Mouse (Mus musculus) left cerebral cortex, adult 8-10 months (tissue): ENCODE measurements around the gene Arid1b. TPM values are rescaled to one million over a fixed set of nuclear protein-coding genes. Genes with fewer than 3 reads are reported as not detected.
A peak's percentile ranks its signal among the peaks of the same experiment; 100 is the strongest.

Source experiments
- DNase-seq, 2 experiments: peaks; one replicate each; pipeline ENCODE4 v3.0.0; 2022; ENCODE audit warnings: low spot score in 2 of 2
- total RNA-seq, 4 experiments: library from RNA; stranded (reverse); gene quantifications; 2 replicates each; pipeline ENCODE4 v1.2.4; 2022

Arid1b gene
- total RNA-seq, 4 experiments from 2014 or later = 70.1 to 83.9 (median 72.5) TPM

DNA sequence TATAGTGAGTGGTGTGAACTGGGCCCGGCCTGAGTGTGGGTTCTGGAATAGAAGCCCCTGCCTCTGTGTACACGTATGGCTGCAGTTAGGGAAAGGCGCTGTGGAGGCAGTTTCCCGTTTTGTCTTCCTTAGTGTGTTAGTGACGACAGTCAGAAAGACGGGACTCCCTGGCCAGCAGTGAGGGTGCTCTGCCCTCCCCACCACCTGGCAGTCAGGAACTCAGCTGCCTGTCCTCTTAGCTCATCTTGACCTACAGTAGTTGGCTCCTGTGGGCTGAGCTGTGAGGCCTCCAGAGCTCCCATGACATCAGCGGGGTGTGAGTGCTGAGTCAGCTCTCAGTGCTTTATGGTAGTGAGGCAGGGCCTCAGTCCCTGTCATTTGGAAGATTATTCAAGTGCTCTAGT, 156.5 kb downstream of the Arid1b start:
- DNase-seq = no peak

DNA sequence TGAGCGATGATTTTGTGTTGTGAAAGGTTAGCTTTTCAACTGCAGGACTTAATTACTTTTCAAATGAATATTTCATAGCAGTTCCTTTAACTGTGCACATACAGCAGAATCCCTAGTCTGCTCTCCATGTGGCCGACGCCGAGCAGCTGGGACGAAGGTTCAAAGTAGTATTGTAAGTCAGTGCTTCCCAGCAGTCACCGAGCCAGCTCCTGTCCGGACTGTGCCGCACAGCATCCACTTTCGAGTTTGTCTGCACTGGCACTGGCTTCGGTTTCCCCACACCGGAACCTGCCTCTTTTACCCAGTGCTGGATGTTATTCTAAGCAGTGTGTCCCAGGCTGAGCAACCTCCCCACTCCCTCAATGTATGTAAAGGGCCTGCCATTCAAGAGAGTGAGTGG, 157.7 kb downstream of the Arid1b start:
- no peak for DNase-seq

DNA sequence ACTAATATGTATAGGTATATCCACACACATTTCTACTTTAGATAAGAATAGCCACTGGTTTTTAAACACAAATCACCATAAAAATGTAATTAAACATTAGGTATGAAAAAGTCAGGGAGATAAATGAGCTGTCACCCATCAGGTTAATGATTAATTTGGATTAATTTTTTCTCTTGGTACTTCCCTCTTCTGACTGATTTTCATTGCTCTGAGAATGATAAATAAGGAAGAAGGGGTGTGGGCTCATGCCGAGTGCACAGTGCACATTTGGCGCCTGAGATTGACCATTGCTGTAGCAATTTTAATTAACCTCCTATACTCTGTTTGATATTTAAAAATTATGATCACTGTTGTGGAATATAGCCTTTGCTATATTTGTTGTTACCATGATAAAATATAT, 159.3 kb downstream of the Arid1b start:
- DNase-seq = no peak

DNA sequence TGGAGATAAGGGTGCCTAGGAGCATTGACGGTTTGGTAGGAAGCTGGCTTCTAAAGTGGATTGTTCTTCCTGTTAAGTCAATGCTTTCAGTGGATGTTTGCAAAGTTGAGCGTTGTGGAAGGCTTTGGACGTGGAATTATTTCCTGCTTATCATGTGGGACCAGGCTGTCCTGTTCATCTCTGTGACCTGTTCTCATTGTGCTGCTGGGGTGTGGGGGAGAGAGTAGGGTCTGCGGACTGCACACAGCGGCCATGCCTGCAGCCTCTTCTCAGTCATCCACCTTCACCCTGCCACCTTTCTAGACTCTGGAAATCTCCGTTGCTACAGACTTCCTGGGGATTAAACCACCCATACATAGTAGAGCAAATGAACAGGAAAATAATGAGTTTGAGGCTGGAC, 160.2 kb downstream of the Arid1b start:
- no peak for DNase-seq

DNA sequence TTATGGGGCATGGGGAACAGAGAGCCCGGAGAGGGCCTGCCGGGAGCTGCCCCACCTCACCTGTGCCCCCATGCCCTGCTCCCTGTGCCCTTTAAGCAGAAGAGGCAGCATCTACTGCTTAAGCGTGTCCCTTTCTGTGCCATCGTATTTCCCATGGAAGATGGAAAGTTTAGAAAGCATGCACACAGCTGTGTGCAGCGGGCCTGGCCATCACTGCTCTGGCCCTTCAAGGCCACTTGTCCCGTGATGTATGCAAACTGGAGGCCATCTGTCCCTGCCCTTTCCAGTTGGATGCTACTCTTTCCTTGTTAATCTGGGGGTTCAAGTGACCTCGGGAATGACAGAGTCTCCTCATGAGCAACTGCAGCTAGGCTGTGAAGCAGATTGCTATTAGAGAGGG, 163.5 kb downstream of the Arid1b start:
- no peak for DNase-seq

DNA sequence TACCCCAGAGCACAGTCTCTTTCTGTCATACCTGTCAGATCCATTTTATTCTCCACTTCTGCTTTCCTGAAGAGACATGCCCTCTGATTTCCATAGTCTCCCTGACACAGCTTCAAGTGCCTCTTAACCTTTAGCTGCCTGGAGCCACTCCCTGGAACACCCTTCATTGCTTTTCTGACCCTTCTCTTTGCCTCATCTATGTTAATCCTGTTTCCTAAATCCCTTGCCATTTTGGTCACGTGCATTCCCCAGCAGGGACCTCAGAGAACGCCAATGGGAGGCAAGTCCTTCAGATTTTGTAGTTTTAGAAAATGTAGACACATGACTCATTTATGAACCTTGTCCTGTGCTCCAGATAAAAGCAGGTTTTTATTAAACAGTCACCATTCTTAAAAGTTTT, 168.4 kb downstream of the Arid1b start:
- DNase-seq = no peak

DNA sequence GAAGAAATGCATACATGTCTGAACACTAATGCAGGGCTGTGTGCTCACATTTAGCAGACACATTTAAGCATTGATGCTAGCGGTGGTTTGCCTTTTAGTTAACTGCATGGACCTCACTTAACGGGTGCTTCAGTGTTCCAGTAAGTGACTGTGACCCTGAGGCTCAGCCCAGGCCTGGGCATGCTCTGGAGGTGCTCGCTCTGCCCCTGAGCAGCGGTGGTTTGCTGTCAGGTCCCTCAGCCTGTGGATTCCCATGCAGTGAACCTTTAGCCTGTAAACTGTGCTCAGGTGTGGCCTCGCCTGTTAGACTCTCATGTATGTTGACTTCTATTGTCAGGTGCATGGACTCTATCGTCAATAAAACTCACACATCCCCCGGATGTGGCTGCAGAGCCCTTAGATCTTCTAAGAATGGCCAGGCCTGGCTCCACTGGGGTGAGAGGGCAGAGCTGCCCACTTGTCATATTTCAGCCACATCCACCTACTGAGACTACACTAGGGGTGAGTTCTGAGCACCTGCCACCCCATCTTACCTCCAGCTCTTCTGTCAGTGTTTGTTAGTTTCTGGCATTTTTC, 169.2 kb downstream of the Arid1b start:
- DNase-seq = no peak

DNA sequence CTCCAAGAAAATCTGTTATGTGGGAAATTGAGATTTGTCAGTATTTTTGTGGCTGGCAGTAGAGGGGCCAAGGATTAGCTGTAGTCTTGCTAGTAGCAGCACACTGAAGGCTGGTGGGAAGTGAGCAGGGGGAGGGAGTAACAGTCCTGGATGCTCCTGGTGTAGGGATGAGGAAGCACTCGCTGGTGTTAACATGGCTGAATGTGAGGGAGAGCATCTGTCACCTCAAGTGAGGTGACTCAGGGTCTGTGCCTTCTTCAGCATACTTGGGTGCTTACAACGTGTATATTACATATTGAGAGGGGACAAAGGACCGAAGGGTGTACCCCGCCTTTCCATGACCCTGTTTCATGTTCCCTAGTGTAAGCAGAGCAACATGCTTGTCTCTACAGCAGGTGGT, 170.7 kb downstream of the Arid1b start:
- DNase-seq = no peak

DNA sequence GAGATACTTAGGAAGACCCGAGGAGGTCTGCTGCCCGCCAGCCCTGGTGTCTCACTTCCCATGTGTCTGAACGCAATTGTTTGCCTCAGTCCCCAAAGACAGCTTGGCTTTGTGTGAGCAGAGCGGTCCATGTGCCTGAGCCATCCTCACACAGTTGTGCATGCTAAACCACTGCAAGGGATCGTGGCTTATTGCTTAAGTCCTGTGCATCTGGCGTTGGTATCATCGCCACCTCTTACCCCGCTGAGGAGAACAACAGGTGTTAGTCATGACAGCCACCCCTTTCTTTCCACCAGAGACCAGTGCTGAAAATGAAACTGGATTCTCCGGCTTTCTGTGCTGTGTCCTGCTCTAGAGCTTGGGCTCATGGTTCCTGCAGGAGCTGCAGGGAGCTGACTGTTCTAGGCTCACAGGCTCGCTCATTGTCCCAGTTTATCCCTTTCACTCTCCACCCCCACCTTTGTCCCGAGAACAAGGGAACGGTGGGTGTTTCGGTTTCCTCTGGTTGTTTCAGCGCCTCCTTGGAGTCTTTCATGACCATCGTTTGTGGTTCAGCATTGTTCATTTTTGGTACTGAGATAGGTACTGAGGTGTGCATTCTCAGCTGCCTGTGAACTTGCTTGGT, 171.2 kb downstream of the Arid1b start:
- DNase-seq = no peak

DNA sequence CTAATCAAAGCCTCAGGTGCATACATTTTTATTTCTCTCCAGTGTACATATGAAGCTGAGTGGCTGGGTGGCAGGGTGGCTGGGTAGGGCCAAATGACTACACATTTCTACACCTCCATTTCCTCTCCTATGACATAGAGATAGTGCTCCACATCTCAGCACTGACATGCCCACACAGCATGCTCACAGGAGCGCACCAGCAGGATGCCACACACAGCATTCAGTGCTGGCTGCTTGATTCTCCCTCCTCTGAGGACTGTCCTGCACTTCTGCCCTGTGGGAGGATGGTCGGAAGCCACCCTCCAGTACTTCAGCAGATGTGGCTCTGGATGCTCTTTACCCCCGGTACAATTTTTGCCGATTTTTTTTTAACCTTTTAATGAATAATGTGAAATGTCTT, 172.0 kb downstream of the Arid1b start:
- no peak for DNase-seq

DNA sequence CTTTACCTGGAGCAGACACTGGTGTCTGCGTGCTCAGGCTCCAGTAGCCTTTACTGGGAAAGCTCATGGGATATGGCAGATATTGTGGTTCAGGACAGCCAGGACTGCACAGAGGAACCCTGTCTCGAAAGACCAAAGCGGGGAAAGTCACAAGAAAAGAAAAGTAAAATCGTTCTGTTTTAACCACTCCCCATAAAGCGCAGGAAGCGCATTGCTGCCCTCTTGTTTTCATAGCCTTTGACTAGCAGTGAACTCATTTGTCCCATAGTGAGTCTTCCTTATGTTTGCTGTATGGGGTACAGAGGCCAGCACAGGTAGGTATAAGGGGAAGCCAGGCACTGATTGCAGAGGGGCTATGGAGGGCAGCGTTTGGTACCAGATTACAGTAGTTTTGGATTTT, 173.9 kb downstream of the Arid1b start:
- DNase-seq = no peak

DNA sequence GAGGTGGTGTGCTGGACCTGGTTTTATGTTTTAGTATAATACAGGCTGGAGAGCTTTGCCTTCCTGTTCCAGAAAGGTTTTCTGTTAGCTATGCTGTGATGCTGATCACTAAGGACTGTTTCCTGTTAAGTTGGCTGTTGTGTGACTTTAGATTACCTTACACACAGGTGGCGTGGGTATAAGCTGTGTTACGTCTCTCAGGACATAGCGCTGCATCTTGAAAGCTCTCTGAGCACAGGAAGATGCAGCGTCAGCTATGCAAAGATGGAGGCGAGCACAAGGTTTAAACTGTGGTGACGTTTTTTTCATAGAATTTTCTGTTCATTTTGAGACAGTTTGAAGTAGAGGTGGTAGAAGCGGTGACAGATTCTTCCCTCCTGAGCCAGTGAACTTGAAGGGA, 174.5 kb downstream of the Arid1b start:
- DNase-seq = no peak

DNA sequence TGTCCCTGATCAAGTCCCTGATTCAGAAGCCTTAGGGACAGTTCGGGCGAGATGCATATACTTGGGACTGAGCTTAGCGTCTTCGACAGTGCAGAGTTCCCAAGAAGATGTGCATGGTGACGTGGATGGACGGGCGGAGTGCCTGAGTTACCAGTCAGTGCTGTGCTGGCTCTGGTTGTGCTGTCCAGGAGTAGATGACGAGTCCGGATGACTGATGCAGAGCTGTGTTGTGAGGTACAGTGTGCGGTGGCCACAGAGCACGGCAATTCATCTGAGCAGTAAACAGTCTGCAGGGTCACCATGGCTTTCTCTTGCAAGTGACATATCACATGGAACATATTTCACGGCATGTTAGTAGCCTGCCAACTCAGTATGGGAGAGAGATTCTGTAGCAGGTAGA, 176.2 kb downstream of the Arid1b start:
- no peak for DNase-seq

DNA sequence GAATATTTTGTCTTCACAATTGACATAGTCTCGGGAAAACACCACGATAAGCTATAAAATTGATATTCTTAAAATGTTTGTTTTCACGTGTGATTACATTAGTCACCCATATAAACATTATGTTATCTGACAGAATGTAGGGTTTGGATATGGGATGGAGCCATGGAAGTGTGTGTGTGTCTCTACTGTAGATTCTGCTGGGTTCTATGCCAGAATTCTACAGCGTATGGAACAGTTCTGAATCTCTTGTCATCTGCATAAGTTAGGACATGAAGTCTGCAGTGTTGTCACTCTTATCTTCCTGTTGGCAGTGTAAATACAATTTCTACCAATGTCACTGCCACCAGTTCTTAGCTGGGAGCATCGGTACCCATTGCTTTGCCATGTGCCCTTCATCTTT, 177.3 kb downstream of the Arid1b start:
- no peak for DNase-seq

DNA sequence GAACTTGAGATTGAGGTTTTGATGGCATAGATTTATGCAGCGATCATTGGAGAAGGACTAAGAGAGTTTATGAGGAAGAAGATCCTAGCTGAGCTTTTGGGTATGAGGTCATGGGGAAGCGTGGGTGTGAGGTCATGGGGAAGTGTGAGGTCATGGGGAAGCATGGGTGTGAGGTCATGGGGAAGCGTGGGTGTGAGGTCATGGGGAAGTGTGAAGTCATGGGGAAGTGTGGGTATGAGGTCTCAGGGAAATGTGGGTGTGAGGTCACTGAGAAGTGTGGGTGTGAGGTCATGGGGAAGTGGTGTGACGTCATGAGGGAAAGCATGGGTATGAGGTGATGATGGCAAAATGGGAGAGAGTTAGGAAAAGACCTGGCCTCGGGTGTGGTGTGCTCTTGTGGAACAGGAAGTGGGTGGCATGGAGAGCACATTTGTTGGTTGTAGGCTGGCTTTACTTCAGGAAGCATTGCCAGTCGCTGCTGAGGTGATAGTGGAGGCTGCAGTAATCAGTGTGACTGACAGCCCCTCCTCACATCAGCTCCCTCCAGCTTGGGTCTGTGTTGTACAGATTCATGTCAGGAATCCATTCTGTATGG, 180.4 kb downstream of the Arid1b start:
- DNase-seq = no peak

DNA sequence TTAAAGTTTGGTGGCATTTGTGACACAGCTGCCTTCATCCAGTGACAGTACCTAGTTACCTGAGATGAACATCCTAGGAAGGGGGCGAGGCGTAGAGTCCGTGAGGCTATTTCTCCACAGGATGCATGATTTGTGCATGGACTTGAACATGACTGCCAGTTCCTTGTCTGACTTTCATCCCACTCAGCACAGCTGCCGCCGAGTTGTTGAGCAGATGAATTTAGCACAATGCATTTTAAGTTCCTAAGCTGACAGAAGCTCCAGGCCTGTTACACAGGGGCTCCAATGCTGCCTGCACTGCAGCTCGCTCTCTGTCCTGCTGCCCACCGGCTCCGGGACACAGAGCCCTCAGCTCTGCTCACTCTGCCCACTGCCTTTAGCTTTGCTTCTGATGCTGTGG, 181.4 kb downstream of the Arid1b start:
- peak in 1 of 2 experiments; percentile 35 for DNase-seq

DNA sequence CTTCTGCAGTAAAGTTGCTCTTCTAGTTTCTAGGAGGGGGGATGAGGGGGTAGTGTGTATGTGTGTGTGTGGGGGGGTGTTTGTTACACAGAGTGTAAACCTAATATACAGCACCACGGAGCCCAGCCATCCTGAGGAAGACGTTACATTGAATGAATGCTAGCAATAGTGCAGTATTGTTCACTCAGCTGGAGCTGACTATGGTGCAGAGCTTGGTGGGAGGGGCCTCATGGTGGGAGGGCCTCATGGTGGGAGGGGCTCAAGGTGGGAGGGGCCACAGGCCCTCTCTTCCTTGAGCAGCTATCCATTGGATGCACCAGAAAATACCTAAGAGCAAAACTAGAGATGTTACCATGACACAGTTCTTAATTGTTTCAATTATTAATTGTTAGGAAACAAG, 182.2 kb downstream of the Arid1b start:
- no peak for DNase-seq

DNA sequence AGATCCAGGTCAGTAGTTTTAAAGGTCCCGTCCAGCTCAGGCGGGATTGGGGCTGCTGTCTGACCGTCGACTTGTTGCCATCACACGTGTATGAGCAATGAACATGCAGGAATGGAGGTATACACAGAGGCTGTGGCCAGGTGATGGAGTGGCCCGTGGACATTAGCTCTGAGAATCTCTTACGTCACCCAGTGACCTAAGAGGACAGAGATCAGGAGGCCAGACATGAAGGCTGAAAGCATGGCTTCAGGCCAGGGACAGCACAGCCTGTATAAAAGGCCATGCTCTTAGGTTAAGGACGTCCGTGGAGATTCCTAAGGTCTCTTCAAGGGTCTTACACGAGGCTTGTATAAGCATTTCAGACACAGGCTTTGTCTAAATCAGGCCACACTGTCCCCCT, 184.4 kb downstream of the Arid1b start:
- no peak for DNase-seq

DNA sequence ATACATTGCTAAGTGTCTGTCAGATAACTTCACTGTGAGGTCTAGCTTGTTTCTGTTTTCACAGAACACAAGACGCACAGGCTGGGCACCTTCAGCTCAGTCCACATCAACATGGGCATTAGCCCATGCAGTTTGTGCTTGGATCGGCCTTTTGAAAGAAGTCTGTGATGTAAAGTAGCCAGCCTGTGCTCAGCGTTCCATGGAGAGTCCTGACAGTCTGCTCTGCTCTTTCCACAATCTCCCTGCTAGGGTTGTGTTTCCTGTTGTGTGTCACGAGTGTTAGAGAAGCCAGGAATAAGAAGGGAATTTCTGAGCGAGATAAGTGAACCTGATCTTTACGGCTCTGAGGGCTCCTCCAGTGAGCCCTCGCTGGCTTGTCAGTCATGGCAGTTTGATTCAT, 184.9 kb downstream of the Arid1b start:
- DNase-seq = no peak

DNA sequence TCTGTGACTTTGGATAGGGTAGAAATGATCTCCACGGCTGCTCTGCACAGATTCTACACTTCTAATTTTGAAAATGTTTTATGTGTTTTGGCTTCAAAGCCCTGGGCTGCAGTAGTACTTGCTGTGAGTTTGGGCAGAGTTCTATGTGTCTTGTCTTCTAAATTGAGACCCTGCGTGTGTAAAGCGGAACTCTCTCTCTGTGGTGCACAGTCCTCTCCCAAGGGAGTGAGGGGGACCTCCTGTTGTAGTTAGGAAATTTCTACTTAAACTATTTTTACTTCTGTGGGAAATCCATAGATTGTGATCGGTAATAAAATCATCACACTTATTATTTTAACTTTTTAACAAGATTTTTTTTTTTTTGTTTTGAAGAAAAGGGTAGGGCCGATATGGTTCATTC, 185.3 kb downstream of the Arid1b start:
- no peak for DNase-seq

DNA sequence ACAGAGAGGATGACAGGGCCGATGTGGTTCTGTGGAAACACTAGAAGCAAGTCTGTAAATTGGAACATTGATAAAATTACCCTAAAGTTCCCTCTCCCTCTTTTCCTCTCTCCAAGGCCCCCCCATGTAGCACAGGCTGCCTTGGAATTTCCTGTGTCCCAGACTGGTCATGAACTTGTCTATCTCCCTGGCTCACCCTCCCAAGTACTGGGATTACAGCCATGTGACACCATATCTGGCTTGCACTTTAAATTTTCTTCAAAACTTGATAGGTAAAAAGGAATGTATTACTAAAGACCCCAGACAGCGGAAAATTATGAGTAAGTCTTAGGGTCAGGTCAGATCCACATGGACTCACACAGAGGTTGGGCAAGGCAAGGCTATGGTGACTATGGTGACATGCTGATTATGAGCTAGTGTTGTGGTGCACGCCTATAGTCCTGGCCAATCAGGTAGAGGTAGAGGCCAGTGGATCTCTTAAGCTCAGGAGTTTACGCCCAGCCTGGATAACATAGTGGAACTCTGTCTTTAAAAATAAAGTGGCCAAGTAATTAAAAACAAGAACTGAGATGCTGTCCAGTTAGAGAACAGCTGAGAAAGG, 185.9 kb downstream of the Arid1b start:
- DNase-seq = no peak

DNA sequence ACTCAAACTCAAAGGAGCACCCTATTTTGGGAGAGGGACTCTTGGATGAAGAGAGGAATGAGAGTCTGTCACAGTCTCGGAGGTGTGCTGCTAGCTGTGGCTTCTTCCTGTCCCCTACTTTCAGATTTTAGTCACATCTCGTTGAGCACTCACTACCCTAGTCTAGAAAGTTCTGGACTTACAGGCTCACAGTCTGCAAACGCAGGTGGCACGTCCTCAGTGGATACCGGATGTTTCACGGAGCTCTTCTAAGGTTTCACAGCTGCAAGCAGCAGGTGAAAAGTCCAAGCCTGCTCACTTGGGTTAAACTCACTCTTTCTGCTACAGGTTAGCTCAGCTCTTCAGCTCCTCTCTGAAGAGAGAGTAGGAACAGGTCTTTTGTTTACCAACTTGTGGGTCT, 186.8 kb downstream of the Arid1b start:
- DNase-seq = no peak

DNA sequence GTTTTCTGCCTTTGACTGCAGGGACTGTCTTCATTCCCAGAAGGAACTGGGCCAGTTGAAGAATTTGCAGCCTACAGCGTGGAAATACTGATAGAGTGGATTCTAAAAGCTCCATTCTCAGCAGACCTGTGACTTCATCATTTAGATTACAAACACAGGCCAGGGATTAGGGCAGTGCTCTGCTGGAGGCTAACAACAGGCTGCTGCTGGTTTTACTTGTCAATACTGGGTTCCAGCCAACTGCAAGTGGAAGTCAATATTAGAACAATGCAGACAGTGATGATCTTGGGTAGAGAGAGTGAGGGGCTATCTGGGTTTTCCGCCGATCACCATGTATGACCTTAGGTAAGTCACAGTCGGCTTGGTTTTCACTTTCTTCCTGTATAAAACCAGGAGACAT, 188.4 kb downstream of the Arid1b start:
- DNase-seq = no peak
